Mouse (Mus musculus) heart, embryonic 13.5 days (tissue): Measurements from ENCODE around the gene Ids. TPM values are rescaled to one million over a fixed set of nuclear protein-coding genes. Genes with fewer than 3 reads are reported as not detected.
"Not testable (repeated sequence)": the region's sequence is repeated elsewhere in the genome, so short reads cannot be mapped to it uniquely, and the experiment has no call there.

Experiments used
- ATAC-seq: fragments of 200-750 bp; cut with Nextera tagmentation; 2 replicates; pipeline ENCODE4 v1.8.0; 2017; ENCODE audit warnings: moderate TSS enrichment; ENCODE audit not compliant: insufficient number of reproducible peaks, low FRiP score, low TSS enrichment; ENCODE audit errors: extremely low read depth
- H3K27ac ChIP-seq: fragments of 300-500 bp; sonication (generic); replicated peaks from 2 replicates; pipeline ENCODE4 v1.5.1; 2015; ENCODE audit warnings: moderate library complexity, mild to moderate bottlenecking, inconsistent platforms
- H3K27me3 ChIP-seq: fragments of 300-500 bp; sonication (generic); replicated peaks from 2 replicates; pipeline ENCODE4 v1.6.1; 2015; ENCODE audit warnings: mild to moderate bottlenecking, inconsistent platforms
- H3K36me3 ChIP-seq: fragments of 300-500 bp; sonication (generic); 2 replicates; pipeline ENCODE4 v1.6.1; 2015; ENCODE audit warnings: mild to moderate bottlenecking, inconsistent platforms
- H3K4me1 ChIP-seq: fragments of 300-500 bp; sonication (generic); 2 replicates; pipeline ENCODE4 v1.6.1; 2015; ENCODE audit warnings: inconsistent platforms
- H3K4me2 ChIP-seq: fragments of 300-500 bp; sonication (generic); 2 replicates; pipeline ENCODE4 v1.6.1; 2015; ENCODE audit warnings: inconsistent platforms, mild to moderate bottlenecking, moderate library complexity
- H3K4me3 ChIP-seq: fragments of 300-500 bp; sonication (generic); 2 replicates; pipeline ENCODE4 v1.5.1; 2015; ENCODE audit warnings: moderate library complexity, mild to moderate bottlenecking, inconsistent platforms
- H3K9ac ChIP-seq: fragments of 300-500 bp; sonication (generic); 2 replicates; pipeline ENCODE4 v1.6.1; 2015; ENCODE audit warnings: inconsistent platforms, mild to moderate bottlenecking, moderate library complexity
- H3K9me3 ChIP-seq: fragments of 300-500 bp; sonication (generic); 2 replicates; pipeline ENCODE4 v1.6.1; 2016; ENCODE audit warnings: inconsistent platforms
- WGBS: fragments of 180-500 bp; shearing (Covaris S2); methylation state at CpG from one replicate; pipeline ENCODE4 v1.1.7; 2015; ENCODE audit warnings: mixed read lengths; 5-methylcytosine and 5-hydroxymethylcytosine counted together
- polyA plus RNA-seq: library from polyadenylated mRNA; unstranded; fragments of >200 nt; fragmentation: Nextera tagmentation; extraction: Ambion mirVana; gene quantifications from 2 replicates; pipeline ENCODE4 v1.2.1, GENCODE M21; 2015

Gene Ids
- polyA plus RNA-seq: 1.3 and 1.4 TPM in 2 replicates

- H3K4me3 ChIP-seq: peak within 1 kb of the TSS; percentile 59
- H3K36me3 ChIP-seq: peaks cover 7% of the 10 kb centered on the region; the same call in 1 of the 2 replicates
- H3K9me3 ChIP-seq: no peaks in the 10 kb centered on the region
- 11% methylated on average over 45 of the region's 45 CpGs for WGBS
- H3K4me2 ChIP-seq: peak within 1 kb of the TSS; percentile 69
- peak within 1 kb of the TSS; percentile 58 for H3K27ac ChIP-seq
- no peaks in the 10 kb centered on the region for H3K27me3 ChIP-seq
- peaks cover 7% of the 10 kb centered on the region; the same call in 1 of the 2 replicates for H3K4me1 ChIP-seq
- H3K9ac ChIP-seq: peak within 1 kb of the TSS; percentile 77
- peak; percentile 83 for ATAC-seq
Observed at GRCm38 (mm10) chrX:70364661-70365613, at the start of gene Ids. Gene Ids (minus strand): TSS chrX:70365084.

GRCm38 (mm10) chrX:70392636-70393035 lies 27.8 kb upstream of the Ids start:
- H3K4me3 ChIP-seq, H3K4me2 ChIP-seq: not testable (repeated sequence)

GRCm38 (mm10) chrX:70385962-70386351 lies 21.1 kb upstream of the Ids start:
- Histone ChIP-seq H3K4me2 (peak overlapping the region; percentile 68), H3K27me3 (no peaks in the 10 kb centered on the region), H3K9me3 (no peaks in the 10 kb centered on the region), H3K9ac (peak overlapping the region; percentile 81), H3K36me3 (peaks cover 13% of the 10 kb centered on the region), H3K27ac (peak overlapping the region; percentile 82), H3K4me3 (peak overlapping the region; percentile 64), H3K4me1 (peaks cover 11% of the 10 kb centered on the region; the same call in 1 of the 2 replicates)
- 18% methylated on average over 11 of the region's 11 CpGs for WGBS
- peak; percentile 6; the same call in 1 of the 2 replicates for ATAC-seq

More at GRCm38 (mm10) chrX:70392636-70393035, 27.8 kb upstream of the Ids start:
- peaks cover 13% of the 10 kb centered on the region for H3K36me3 ChIP-seq
- not testable (repeated sequence) for ATAC-seq, H3K9ac ChIP-seq, H3K9me3 ChIP-seq, H3K4me1 ChIP-seq, H3K27ac ChIP-seq, H3K27me3 ChIP-seq

GRCm38 (mm10) chrX:70385276-70385961 lies 20.5 kb upstream of the Ids start, which contains the start of gene 1110012L19Rik:
Gene 1110012L19Rik (plus strand): TSS chrX:70385877.
- WGBS: 14% methylated on average over 22 of the region's 22 CpGs
- Histone ChIP-seq H3K4me3 (peak within 1 kb of the TSS; percentile 64), H3K27ac (peak within 1 kb of the TSS; percentile 82), H3K9ac (peak within 1 kb of the TSS; percentile 81), H3K9me3 (no peaks in the 10 kb centered on the region), H3K4me2 (peak within 1 kb of the TSS; percentile 68), H3K36me3 (peaks cover 13% of the 10 kb centered on the region), H3K4me1 (peaks cover 11% of the 10 kb centered on the region; the same call in 1 of the 2 replicates), H3K27me3 (no peaks in the 10 kb centered on the region)
- ATAC-seq: peak; percentile 83

- H3K36me3 ChIP-seq: peaks cover 11% of the 10 kb centered on the region
- no peaks in the 10 kb centered on the region for H3K9me3 ChIP-seq
- 44% methylated on average over 3 of the region's 3 CpGs for WGBS
- peak overlapping the region; percentile 64 for H3K4me3 ChIP-seq
- H3K9ac ChIP-seq: peak overlapping the region; percentile 81
- peak overlapping the region; percentile 82 for H3K27ac ChIP-seq
- ATAC-seq: no peak
- H3K4me2 ChIP-seq: peak overlapping the region; percentile 68
- 0 out of 2 replicates have a peak, but pooled peaks cover 1% of the 10 kb centered on the region for H3K27me3 ChIP-seq
- H3K4me1 ChIP-seq: peaks cover 11% of the 10 kb centered on the region; the same call in 1 of the 2 replicates
Observed at GRCm38 (mm10) chrX:70384917-70385275, 20.0 kb upstream of the Ids start.

GRCm38 (mm10) chrX:70374469-70375110 lies 9.7 kb upstream of the Ids start:
- H3K27me3 ChIP-seq, ATAC-seq, H3K4me2 ChIP-seq, H3K36me3 ChIP-seq, H3K9ac ChIP-seq, H3K4me3 ChIP-seq, H3K4me1 ChIP-seq, H3K9me3 ChIP-seq, H3K27ac ChIP-seq: not testable (repeated sequence)
- 60% methylated on average over 5 of the region's 6 CpGs for WGBS

- not testable (repeated sequence) for H3K4me1 ChIP-seq, ATAC-seq, H3K4me2 ChIP-seq, H3K4me3 ChIP-seq, H3K27me3 ChIP-seq, H3K9ac ChIP-seq, H3K27ac ChIP-seq, H3K36me3 ChIP-seq, H3K9me3 ChIP-seq
- WGBS: 17% methylated on average over 1 of the region's 6 CpGs
Observed at GRCm38 (mm10) chrX:70369758-70370157, 4.9 kb upstream of the Ids start.

- H3K9me3 ChIP-seq: no peaks in the 10 kb centered on the region
- H3K9ac ChIP-seq: peak overlapping the region; percentile 77
- H3K4me1 ChIP-seq: peaks cover 7% of the 10 kb centered on the region; the same call in 1 of the 2 replicates
- peak overlapping the region; percentile 59 for H3K4me3 ChIP-seq
- H3K27ac ChIP-seq: no peak overlapping the region
- H3K27me3 ChIP-seq: no peaks in the 10 kb centered on the region
- 67% methylated on average over 1 of the region's 1 CpGs for WGBS
- ATAC-seq: no peak
- peak overlapping the region; percentile 69 for H3K4me2 ChIP-seq
- peaks cover 14% of the 10 kb centered on the region for H3K36me3 ChIP-seq
Observed at GRCm38 (mm10) chrX:70364202-70364601, 682 bp downstream of the Ids start.

GRCm38 (mm10) chrX:70363446-70363845 lies 1.4 kb downstream of the Ids start:
- Histone ChIP-seq H3K4me2 (0 out of 2 replicates have a peak overlapping the region, but pooled peaks have one; percentile 69), H3K27me3 (no peaks in the 10 kb centered on the region), H3K36me3 (peaks cover 14% of the 10 kb centered on the region), H3K27ac (no peak overlapping the region), H3K4me1 (peaks cover 7% of the 10 kb centered on the region; the same call in 1 of the 2 replicates), H3K9me3 (no peaks in the 10 kb centered on the region), H3K4me3 (no peak overlapping the region), H3K9ac (no peak overlapping the region)
- WGBS: 82% methylated on average over 5 of the region's 5 CpGs
- no peak for ATAC-seq

GRCm38 (mm10) chrX:70362985-70363384 lies 1.9 kb downstream of the Ids start:
- WGBS: 82% methylated on average over 7 of the region's 7 CpGs
- H3K9me3 ChIP-seq: no peaks in the 10 kb centered on the region
- peaks cover 7% of the 10 kb centered on the region; the same call in 1 of the 2 replicates for H3K4me1 ChIP-seq
- no peak overlapping the region for H3K9ac ChIP-seq
- H3K4me2 ChIP-seq: no peak overlapping the region
- no peak overlapping the region for H3K4me3 ChIP-seq
- H3K27me3 ChIP-seq: no peaks in the 10 kb centered on the region
- H3K27ac ChIP-seq: no peak overlapping the region
- peaks cover 14% of the 10 kb centered on the region for H3K36me3 ChIP-seq
- no peak for ATAC-seq
